Mouse (Mus musculus): ENCODE measurements around the gene Dgkh.

GRCm38 (mm10) chr14:78656832-78657626 is 75.5 kb downstream of the Dgkh start:
- TF ChIP-seq CTCF (IDR thresholded peaks at IDR 0.05; ENCODE audit: low read depth) (no peak), EP300 (optimal IDR thresholded peaks at IDR 0.05) (no peak)

Measured in stomach, postnatal 0 days (tissue).